Mouse (Mus musculus) skeletal muscle tissue, adult 2 months (tissue): ENCODE measurements at regions not wholly inside any gene's neighbourhood (a gene's known extent, or its start where the extent isn't known, plus 50 kb on each side); places are given as distances from the start of the nearest gene placed in this dataset.

Source experiments
- DNase-seq: peaks from one replicate; pipeline ENCODE4 v3.0.0-alpha.2; 2012; ENCODE audit warnings: low read depth, low spot score

DNA sequence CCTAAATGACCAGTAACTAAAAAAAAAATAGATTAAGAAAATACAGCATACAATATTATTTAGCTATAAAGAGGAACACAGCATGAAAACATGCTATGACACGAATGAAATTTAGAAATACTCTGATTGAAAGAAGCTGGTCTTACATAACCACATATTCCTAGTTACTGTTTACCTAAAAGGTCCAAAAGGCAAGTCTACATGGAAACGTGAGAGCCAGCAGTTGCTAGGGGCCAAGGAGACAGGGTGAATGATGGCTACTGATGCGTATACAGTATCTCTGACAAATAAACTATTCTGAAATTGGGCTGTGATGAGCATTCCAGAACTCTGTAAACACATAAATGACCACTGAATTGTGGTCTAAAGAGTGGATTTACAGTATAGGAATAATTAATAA is 194.5 kb upstream of the Zbtb20 start:
- no peak for DNase-seq

DNA sequence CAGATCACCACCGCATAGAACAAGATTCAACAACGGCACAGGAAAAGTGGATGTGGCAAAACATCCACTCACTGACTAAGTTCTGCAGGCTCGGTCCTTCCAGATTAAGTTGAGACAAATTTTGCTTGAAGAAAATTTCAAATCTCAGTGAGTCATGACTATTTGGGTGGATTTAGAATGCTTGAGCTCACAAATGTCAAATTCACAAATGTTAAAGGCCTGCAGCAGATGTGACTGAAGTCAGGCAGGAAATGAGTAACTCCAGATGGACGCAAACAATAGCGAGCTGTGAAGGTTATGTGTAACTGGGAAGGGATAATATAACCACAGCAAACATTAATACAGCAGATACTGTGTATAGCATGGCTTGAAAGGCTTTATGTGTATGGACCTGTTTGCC is 198.5 kb upstream of the Zbtb20 start:
- no peak for DNase-seq

DNA sequence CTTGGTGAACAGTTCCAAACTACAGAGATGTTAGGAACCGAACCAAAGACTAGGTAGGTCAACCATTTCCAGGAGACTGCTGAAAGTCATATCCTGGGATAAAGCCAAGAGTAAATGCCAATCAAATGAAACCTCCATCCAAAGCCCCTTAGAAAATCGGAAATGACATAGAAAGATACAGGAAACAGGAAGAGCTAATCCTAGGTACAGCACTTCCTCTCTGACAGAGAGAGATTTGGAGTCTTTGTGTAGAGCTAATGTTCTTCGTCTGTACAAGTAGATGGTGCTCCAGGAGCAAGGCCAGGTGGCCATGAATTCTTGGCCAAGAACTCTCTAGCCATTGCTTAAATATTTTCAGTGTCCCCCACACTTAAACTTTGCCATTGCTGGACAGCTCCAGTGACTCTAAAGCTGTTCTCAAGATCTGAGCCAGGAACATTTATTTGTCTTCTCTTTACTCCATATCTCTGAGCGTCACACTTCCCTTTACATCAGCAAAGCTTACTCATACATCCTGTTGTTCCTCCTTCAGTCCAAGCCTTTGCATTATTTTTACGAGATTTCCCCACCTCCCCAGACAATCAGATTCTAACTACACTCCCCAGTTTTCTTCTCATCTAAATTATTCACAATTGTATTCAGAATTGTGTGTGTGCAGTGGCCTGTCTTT is 199.1 kb upstream of the Zbtb20 start:
- DNase-seq = no peak

DNA sequence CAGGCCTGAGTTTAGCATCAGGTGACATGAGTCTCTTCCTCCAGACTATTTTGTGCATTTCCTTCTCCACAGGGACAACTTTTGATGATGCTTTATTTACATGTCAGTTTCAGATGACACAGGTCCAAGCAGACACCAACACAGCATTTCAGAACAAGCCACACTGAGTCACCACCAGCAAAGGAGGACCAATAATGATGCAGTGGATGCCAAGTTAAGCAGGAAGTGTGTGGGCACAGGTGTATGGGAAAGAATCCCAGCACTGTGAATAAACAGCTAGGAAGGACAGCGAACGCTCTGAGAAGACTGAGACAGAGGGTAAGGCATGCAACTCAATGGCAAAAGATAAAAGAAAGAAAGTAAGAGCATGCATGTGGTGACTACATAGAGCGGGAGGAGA is 200.7 kb upstream of the Zbtb20 start:
- DNase-seq = no peak

GRCm38 (mm10) chr16:42666601-42667000 is 209.1 kb upstream of the Zbtb20 start:
- no peak for DNase-seq

DNA sequence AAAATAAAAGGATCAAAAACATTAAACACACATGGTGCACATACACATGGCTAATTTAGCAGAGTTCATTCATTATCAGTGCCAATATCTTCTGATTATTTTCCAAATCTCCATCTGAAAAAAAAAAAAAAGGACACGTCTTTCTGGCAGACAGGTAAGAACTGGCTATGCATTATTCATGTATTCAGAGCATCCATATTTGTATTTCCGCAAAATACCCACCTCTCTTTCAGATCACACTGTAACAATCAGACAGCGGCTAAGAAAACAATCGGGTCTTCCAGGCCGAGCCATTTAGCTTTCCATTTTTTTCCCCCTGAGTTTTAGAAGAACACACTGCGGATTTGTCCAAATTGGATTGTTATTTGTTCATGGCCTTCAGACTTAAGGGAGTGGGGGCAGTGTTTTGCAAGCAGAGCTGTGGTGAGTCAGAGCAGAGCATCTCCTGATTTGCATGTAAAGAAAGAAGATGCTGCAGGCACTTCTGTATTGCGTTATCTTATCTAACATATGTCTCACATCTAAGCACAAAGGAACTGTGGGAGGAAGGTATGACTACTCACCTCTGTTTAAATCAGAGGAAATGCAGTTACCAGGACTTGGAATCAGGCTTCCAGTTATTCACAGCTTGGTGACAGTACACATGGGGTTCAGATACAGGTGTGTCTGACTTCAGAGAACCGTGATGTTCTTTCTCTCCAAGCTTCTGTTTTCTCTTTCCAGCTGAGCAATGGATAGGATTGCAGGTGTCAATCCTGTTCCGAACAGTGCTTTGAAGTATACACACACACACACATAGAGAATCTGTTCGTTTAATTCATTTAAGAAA is 223.6 kb upstream of the Zbtb20 start:
- DNase-seq = no peak

DNA sequence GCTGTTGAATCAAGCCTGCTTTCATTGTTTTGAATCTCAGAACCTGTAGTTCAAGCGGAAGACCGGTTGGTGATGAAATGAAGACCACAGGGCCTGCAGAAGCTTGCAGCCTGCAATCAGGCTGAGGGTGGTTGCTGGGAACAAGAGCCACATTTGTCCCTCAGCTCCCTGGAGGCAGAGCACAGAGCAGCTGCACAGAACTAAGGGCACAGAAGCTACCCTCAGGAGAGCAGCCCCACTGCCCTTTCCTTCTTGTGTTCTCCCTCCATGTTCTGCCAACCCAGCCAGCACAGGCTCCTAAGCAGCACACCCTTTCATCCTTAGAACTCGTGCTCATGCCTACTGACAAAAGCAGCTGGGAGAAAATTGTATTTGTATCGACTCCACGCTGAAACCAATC is 225.9 kb upstream of the Zbtb20 start:
- DNase-seq = no peak

GRCm38 (mm10) chr16:42648531-42649142 is 227.0 kb upstream of the Zbtb20 start:
- no peak for DNase-seq

DNA sequence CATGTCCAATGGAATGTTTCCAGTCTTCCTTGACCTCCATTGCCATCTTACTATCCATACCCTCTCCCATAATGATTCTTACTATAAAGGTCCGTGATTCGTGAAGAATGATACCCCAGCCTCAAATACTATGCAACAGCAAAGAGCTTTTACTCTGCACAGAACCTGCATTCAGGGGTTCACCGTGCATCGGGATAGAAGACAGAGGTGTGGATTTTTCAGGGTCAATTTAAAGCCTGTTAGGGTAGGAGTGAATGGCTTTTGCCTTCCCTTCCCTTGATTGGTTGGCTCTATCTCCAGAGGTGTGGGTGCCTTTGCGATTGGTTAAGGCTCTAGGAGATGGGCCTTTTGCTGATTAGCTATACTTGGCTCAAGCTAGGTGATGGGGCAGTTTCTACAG is 227.9 kb upstream of the Zbtb20 start:
- no peak for DNase-seq

GRCm38 (mm10) chr16:42635766-42636165 is 239.9 kb upstream of the Zbtb20 start:
- DNase-seq = no peak

DNA sequence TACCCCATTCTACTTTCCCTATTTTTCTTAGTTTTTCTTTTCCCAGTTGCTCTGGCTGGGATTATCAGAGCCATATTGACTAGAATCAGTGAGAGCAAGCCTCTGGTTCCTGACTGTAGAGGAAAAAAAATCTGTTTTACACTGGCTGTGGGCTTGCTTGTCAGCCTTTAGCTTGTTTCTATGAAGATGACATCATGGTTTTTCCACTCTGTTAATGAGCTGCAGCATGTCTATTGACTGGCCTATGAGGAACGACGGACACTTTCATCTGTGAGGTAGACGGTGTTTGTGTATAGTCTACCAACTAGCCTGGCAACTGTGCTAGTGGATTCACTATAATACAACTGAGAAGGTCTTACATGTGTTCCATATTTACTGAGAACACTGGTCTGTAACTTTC is 248.0 kb upstream of the Zbtb20 start:
- DNase-seq = no peak

DNA sequence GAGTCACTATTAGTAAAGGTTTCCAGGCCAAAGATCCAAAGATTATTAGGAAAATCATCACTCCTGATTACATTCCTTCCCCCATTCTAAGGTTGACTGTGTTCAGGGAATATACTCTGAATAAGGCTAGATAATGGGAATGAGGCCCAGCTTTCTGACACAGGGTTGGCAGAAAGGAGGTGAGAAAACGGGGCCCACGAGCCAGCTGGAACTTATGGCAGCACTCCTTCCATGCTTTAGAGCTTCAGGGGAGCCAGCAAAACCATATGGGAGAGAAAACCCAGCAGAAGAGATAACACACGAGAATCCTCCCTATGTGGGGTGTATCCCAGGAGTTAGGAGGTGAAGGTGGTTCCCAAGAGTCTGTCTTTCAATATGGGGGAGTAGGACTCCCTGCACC is 259.8 kb upstream of the Zbtb20 start:
- DNase-seq = no peak

- no peak for DNase-seq
Observed at GRCm38 (mm10) chr16:42612011-42612410, 263.7 kb upstream of the Zbtb20 start.

- DNase-seq = no peak
Observed at GRCm38 (mm10) chr16:42608336-42608735, 267.3 kb upstream of the Zbtb20 start.

- no peak for DNase-seq
Observed at GRCm38 (mm10) chr16:42592321-42592720, 251.9 kb upstream of the Gap43 start.

DNA sequence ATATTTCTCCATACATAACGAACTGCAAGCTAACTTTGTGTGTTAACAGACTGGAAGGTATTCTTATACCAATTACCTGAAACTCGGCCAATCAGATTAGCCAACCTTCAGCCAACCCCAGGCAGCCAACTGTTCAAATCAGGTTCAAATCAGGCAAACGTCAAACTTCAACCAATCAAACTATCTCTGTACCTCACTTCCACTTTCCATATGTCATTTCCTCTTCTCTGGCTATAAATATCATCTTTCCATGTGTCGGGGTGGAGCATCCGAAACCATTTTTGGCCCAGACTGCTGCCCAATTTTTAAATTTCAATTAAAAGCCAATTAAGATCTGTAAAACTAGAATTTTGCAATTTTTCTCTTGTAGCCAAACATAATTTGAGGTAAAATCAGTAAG is 251.1 kb upstream of the Gap43 start:
- DNase-seq = no peak

GRCm38 (mm10) chr16:42586196-42586595 is 245.7 kb upstream of the Gap43 start:
- DNase-seq = no peak

- DNase-seq = no peak
Observed at GRCm38 (mm10) chr16:42575517-42575946, 235.1 kb upstream of the Gap43 start.

DNA sequence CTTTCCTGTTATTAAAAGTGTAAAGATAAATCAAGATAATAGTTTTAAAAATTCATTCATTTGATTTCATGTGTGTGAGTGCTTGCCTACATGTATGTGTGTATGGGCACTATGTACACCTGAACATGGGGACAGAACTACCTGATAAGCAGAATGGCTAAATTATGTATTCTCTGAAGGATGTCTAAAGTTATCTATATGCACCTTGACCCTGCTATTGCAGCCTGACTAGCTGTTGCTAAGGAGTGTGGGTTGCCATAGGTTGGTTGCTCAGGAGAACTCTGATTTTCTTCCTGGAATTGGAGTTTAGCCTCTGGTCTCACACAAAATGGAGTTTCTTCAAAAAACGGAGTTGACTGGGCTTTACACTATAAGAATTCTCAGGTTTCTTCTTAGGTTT is 234.5 kb upstream of the Gap43 start:
- no peak for DNase-seq

DNA sequence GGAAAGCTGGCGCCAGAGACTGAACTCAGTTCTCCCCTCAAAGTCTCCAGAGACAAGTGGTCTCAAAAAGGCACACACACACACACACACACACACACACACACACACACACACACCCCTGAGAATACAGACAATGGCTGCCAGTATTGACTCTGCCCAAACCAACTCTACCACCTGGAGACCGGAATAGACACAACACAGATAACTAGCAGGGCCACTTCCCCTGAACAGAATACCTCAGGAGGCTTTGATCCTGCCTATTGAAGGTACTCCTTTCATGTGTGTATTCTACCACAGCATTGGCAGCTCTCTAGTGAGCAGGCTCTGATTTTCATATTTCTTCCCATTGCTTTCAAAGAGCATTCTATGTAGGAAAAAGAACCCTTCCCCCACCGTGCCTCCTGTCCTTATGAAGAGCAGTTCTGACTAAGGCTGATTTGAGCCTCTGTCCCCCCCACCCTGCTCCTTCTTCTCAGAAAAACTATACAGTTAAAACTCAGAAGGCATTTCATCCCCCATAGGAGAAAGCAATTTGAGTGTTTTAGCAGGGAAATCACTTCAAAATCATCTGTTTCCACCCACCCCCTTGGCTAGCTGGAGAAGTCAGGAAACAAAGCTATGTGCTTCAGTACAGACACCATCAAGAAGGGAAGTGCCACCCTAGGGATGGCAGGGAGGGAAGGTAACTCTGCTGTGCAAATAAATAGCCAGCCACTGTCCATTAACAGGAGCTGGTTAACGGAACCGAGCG is 230.0 kb upstream of the Gap43 start:
- no peak for DNase-seq

- DNase-seq = no peak
Observed at GRCm38 (mm10) chr16:42569335-42569734, 228.9 kb upstream of the Gap43 start.

DNA sequence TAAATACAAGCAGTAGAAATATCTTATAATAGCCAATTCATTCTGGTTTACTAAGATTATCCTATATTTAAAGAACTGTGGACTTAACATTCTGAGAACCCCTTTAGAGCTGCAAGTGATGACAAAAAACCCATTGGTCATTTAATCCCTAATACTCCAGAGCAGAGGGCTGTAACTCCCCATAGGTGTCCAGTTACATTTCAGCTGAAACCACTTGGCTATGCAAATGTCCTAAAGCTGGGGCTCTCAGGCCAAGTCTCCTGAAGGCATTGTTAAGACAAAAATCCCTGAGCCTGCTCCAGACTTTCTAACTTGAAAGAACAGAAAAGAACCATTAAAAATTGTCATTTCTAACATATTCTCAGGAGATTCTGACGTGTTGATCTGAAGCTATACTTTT is 209.1 kb upstream of the Gap43 start:
- DNase-seq = no peak
